Mouse (Mus musculus): ENCODE results near the gene Usp3.

GRCm38 (mm10) chr9:66630931-66631330 is 38.0 kb upstream of the Usp3 start:
- no peak for TF ChIP-seq CTCF (IDR thresholded peaks at IDR 0.05; ENCODE audit: control insufficient read depth, insufficient read depth, low read length)
- TF ChIP-seq POLR2A (IDR thresholded peaks at IDR 0.05; ENCODE audit: borderline replicate concordance, control insufficient read depth, low read depth, low read length), result no peak

Data from bone marrow, adult 2 months (tissue).